Mouse (Mus musculus) lung, postnatal 36 days (tissue): ENCODE measurements at regions not wholly inside any gene's neighbourhood (a gene's known extent, or its start where the extent isn't known, plus 50 kb on each side); places are given as distances from the start of the nearest gene placed in this dataset.
A peak's percentile ranks its signal among the peaks of the same experiment; 100 is the strongest.

Source experiments
- DNase-seq: peaks from one replicate; pipeline ENCODE4 v3.0.0; 2022; ENCODE audit warnings: mixed read lengths

DNA sequence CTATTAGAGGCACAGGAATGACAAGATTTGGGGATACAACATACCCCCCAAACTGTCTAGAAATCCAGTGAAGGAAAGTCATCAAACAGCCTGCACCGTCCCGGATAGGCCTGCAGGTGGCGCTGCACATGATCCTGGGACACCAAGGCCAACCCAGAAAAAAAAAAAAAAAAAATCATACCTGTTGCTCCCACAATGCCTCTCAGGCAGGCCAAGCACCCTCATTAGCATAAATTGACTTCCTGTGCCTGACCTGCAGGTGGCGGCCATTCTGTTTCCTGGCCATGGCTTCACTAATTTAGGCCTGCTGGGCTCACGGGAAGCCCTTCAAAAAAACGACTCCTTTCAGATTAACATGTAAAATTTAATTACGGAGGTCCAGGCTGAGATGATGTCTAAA is 184.8 kb upstream of the Sdk2 start:
- no peak for DNase-seq

DNA sequence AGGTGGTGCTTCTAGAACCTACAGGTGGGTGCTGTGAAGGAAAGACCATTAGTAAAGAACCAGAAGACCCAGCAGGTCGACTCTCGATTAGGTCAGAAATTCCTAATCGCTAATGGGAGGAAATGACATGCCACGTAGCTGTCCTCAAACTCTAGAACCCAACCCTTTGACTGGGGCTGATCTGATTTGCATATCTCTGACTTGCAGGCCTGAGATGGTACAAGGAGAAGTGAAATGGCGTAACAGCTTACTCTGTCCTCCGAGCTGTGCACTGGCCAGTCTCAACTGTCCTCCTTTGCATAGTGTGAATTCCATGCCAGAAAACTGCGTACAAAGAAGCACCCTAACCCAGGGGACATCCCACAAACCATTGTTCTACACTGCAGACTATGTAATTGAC is 182.4 kb upstream of the Sdk2 start:
- DNase-seq = no peak

DNA sequence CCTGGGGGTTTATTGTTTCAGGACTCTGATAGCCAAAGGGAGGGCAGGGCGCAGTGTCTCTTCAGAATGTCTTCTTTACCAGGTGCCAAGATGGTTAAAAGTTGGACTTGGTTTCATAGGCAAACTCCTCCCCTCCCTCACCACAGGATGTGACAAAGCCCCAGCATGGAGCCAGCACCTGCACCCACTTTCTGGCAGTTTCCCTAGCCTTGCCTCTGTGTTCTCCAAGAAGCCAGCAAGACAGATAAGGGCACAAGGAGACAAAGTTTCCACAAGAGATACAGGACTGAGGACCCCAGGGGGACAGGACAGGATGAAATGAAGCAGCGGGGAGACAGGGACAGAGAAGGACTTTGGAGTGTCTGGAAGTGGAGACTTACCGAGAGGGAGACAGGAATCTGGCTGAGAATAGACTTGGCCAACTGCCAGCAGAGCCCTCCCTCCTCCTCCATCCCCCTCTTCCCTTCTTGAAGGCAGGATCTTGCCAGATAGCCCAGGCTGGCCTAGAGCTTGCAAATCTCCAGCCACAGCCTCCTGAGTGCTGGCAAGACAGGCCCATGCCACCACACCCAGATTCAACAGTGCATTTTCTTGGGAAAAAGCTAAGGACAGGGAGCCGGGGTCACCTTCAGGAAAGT is 181.5 kb upstream of the Sdk2 start:
- no peak for DNase-seq

DNA sequence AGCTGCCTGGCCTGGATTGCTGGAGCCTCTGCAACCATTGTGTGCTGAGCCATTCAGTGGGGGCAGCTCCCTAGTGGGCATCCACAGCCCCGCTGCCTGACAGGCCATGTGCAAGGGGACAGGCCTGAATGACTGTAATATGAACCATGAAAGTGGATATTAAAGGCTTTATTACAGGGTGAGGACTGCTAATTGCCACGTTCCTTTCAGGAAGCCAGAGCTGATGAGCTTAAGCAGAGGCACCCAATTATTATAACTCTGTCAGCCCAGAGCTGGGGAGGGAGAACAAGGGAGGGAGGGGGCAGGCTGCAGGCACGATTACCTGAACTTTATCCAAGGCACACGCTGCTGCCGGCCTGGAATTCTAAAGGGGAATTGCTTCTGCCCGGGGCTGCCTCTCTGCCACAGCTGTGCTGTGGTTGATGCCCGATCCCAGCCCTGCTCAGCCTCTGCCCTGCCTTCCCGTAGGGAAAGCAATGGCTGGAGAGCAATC is 172.5 kb upstream of the Sdk2 start:
- no peak for DNase-seq

DNA sequence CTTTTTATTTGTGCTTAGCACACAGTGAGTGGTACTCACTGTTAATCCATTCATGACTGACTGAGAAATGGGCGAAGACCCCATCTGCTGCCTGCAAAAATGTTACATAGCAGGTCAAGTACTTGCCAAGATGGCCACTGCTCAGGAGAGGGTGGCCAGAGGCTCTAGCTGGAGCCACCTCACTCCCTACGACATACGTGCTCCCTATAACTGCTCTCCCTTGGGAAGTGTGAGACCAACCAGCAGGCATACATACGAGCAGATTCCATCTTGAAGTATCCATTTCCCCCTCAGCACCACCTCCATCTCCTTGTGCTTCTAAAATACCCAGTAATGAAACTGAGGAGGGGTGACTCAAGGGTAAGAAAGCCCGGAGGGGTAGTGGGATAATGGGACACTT is 172.0 kb upstream of the Sdk2 start:
- no peak for DNase-seq

DNA sequence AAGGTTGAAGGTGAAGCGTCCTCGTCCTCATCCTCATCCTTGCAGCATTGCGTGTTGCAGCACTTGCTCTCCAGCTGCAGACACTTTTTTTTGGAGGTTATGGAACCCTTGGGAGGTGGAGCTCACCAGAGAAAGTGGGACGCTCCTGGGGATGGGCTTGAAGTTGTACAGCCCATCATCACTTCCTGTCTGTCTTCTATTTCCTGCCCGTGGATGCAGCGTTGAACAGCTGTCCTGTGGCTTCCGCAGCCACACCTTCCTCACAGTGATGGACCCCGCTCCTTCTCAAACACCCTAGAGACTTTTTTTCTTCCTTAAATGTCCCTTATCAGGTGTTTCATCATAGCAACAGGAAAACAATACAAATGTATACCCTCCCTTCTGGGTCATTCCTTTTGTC is 171.5 kb upstream of the Sdk2 start:
- no peak for DNase-seq

DNA sequence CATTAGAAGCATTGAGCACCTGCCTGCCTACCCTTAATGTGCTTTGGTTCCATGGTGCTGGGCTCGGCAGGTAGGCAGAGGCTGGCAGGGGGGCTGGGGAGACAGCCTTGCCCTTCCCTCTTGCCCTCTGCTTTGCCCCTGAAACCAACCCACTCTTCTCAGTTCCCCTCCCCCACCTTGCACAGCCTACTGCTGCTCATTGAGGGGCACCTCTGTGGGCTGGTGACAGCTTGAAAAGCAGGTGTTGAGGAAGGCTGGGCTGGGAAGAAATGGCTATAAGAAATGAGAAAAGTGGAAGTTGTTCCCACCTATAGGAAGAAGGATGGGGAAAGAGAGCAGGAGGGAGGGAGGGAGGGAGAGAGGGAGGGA is 167.7 kb upstream of the Sdk2 start:
- DNase-seq = no peak

DNA sequence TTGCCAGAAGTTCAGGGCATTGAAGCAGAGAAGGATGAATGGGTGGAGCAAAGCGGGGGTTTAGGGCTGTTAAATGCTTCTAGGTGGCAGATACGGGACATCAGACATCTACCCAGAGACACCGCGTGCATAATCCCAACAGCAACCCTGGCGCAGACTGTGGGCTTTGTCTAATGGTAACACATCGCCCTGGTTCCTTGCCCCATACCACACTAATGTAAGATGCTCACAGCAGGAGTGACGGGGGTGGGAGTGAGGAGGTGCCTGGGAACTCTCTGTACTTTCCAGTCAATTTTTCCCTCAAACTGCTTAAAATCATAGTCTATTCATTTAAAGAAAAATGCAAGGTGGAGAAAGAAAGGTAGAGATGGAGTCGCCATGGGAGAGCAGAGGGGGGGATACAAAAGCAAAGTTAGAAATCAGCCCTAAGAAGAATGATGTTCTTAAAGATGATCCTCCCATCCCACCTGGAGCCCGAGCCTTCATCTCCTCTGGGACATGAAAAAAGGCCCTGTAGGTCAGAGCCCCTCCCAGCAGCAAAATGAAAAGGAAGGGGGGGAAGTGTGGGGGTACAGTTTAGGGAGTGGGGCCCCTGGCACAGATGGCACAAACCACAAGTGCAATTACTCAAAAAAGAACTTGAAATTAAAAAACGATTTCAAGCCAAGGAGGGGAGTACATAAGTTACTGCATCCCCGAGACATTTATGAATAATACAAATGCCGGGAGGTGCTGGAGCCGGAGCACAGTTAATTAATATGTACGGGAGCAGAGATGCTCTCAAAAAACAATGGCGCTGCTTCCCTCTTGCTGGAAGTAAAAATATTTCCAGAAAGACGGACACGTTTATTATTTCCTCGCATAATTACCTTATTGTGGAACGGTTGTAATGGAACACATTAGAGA is 167.0 kb upstream of the Sdk2 start:
- DNase-seq = no peak

DNA sequence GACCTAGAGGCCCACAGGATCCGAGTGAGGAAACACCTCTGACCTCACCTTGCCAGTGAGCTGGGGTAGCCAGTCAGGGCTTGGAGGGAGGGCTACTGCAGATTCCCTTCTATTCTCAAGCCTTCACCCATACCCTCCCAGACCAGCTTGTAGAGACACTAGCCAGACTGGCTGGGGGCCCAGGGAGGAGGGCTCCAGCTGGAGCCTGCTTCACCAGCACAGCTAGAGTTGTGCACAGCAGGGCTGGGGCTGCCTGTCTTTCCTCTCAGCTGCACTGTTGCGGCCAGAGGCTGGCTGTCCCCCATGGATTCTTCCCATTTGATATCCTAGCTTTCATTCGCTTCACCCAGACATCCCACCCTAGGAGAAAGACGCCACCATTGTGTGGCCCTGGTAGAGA is 165.0 kb upstream of the Sdk2 start:
- peak; percentile 30 for DNase-seq

DNA sequence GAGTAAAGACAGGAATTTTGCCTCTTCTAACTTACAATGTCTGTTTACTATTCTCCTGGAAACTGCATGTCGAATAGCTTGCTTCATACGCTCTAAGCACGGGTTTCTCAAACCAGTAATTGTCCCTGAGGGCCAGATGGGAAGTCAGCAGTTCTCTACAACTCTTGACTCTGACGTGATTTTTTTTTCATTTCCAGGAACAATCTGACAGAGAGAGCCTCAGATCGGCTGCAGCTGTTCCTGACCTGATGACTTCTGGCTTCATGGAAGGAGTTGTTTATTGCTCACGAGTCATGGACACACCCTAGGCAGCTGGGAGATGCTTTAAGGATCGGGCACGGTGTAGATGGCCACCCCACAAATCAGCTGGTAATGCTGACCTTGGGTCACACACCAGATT is 162.9 kb upstream of the Sdk2 start:
- DNase-seq = peak; percentile 67

DNA sequence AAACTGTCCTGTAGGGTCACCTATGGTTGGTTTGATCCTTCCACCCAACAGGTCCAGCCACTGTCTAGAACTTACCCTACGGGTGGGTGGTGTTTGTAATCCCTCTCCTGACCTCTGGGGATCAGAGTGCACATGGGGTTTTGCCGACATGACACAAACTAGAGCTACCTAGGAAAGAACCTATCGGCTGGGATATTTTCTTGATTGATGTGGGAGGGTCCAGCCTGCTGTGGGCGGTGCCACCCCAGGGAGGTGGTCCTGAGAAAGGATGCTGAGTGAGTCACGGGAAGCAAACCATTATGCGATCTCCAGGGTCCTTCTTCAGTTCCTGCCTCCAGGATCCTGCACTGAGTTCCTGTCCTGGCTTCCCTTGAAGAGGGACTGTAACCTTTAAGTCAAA is 162.3 kb upstream of the Sdk2 start:
- DNase-seq = no peak

DNA sequence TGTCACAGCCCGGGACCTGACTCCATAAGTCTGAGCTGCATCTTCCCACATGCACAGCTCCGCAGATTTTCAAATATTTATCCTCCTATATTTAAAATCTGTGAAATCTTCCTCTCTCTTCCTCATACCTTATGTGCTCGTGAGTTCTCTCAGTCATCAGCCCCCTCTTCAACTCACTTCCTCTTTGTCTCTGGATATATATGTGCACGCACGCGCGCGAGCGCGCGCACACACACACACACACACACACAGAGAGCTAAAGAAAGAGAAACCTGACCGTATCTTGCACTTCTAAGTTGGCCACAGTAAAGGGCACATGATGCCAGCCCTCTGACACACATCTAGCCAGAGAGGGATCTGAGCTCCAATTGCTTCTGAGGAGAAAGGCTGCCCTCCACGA is 159.7 kb upstream of the Sdk2 start:
- DNase-seq = no peak

DNA sequence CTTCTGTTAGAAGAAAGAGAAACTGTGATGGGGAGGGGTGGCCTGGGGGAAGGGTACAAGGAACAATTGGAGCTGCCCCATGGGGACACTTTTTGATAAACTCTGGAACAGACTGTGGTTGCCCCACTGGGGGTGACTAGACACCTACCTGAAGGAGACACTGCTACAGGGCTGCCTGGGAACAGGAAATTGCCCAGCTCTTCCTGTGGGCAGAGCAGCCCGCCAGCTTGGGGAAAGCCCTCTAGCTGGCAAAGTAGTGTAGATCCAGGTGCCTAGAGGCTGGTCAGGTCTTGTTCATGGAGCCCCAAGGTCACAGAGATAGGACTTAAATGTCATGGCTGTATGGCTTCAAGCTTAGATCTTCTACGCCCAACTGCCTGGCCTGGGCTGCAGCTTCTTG is 157.9 kb upstream of the Sdk2 start:
- no peak for DNase-seq

DNA sequence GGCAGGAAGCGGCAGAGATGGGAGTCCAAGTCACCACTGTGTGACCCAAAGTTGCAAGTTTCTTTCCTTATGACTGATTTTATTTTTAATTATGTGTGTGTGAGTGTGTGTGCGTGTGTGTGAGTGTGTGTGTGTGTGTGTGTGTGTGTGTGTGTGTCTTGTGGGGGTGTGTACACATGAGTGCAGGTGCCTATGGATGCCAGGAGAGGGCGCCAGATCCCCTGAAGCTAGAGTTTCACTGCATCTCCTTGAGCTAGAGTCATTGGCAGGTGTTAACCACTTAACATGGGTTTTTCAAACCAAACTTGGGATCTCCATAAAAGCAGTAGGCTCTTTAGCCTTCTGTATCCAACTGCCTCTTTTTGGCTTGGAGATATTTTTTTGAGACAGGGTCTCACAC is 156.2 kb upstream of the Sdk2 start:
- DNase-seq = no peak

DNA sequence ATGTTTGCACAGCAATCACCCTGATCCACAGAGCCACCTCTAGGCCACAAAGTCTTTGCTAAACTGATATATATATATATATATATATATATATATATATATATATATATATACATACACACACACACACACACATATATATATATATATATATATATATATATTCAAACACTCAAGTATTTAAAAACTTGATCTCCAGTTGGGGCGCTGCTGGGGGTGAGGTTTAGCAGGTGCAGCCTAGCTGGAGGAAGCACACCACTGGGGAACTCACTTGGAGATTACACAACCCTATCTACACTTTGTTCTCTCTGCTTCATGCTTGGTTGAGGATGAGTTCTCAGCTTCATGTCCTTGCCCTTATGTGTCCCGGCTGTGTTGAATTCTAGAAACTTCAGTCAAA is 153.6 kb upstream of the Sdk2 start:
- no peak for DNase-seq

DNA sequence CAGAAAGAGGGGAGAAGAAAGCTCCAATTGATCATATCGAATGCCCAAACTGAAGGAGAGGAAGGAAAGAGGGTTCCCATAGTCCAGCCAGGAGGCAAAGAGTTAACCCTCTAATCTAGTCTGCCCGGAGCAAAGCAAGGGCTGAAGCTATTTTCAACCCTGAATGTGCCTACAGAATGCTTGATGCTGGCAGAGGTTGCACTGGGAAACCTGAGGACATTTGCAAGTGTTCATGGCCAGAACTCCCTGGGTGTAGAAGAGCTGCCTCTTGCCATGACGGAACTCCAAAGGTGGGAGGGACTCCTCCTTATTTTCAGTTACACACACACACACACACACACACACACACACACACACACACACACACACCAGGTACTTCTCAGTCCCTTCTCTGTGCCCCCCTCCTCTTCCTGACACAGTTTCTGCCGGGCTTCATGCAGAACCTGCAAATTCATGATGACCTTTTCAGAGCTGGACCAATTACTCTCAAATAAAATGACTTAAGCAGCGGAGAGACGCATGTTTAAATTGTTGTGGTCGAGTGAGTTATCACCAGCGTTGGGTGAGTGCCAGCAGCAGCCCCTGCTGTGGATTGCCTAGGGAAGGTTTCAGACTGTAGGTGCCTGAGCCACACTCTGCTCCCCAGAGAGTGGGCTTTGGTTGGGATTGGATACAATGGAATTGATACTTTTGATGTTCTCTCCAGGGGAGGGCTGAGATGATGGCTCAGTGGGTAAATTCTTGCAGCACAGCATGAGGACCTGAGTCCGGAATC is 152.1 kb upstream of the Sdk2 start:
- DNase-seq = no peak

DNA sequence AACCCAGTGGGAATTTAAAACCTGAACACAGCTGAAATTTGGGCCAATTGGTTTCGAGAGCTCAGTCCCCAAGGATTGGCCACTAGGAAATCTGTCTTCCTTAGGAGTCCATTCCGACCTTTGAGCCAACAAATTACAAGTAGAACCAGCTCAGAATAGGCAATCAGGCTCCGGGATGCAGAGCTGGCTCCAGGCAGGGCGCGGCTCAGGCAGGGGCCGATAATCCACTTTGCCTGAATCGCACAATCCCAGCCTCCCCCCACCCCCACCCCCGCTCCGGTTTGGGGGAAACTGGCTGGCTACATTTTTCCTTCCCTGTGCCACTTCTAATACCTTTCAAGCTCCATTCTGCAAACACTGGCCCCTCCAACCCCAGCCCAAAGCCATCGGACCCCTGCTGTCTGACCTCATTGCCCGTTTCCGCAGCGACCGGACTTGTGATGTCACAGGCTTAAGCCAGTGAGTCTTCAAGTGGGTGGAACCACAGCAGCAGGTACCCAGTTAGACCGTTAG is 150.5 kb upstream of the Sdk2 start:
- no peak for DNase-seq

DNA sequence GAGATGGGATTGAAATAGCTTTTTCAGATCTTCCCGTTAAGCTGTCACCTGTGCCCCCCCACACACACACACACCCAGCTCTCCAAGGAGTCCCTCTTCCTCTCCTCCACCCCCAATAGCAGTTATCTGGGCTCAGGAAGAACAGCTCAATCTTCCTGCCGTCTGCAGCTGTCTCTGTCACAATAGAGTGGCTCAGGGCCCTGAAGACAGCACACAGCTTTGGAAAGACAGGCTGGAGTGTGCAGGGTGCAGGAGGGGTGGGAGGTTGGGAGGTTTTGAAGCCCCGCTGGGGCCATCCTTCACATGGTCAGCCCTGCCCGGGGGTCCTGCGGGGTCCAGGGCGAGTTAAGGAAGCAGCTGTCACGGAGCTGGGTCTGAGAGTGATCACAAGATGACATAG is 149.6 kb upstream of the Sdk2 start:
- DNase-seq = no peak

DNA sequence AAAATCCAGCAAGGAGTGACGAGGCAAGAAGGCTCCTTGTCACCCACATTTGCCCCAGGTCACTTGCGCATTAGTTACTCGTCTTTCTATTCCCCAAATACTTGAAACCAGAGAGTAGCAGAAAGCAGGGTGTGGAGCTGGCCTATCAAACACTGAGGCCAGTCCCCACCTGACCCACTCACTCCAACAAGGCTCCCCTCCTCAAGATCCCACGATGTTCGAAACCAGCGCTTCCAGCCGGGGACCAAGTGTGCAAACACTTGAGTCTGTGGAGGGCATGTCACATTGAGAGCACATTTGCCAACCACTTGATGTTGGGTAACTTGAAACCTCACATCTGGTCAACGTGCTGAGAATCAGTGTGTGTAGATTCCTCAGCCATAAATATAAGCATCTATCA is 148.4 kb upstream of the Sdk2 start:
- no peak for DNase-seq

DNA sequence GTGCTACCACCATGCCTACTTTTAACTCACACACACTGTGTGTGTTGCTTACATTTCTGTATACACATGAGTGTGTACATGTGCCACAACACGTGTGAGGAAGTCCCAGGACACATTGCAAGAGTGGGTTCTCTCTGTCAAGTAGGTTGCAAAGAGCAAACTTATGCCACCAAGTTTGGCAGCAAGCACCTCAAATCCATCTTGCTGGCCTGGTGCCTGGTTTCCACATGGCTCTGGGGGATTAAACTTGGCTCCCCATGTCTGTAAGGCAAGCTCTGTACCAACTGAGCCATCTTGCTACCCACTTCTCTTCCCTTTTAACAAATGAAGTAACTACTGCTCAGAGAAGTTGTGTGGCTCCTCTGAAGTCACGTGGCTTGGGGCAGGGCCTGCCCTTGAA is 145.3 kb upstream of the Sdk2 start:
- DNase-seq = no peak

DNA sequence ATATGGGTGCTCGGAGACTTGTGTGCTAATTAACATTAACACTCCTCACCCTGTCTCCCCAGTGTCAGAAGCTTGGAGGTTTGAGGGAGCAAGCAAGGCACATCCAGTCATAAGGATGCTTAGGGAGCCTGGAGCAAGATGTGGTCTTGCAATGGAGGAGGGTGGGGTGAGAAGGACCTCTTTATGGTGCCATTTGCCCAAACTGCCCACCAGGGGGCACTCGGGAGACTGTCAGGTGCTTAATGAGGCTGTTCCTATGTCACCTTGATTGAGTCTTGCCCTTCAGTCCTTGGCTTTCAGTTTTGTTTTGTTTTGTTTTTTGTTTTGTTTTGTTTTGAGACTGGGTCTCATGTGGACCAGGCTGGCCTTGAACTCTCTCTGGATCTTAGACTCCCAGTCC is 138.3 kb upstream of the Sdk2 start:
- peak; percentile 68 for DNase-seq

DNA sequence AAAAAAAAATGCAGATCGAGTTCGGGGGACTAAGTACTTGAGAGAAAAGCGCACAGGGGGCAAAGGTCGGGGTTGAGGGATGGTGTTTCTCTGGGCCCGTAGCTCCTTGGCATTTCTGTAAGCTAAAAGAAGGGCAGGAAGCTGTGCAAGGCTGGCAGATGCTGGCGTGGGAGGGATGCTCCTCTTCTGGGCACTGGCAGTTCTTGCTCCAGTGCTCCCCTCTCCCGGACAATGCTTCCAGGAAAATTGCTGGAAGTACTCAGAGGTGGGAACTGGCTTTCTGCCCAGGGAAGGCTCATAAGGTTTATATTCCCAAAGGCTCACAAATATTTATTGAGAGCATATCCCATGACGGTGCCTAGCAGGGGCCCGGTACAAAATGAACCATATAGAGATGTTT is 136.6 kb upstream of the Sdk2 start:
- peak; percentile 76 for DNase-seq

DNA sequence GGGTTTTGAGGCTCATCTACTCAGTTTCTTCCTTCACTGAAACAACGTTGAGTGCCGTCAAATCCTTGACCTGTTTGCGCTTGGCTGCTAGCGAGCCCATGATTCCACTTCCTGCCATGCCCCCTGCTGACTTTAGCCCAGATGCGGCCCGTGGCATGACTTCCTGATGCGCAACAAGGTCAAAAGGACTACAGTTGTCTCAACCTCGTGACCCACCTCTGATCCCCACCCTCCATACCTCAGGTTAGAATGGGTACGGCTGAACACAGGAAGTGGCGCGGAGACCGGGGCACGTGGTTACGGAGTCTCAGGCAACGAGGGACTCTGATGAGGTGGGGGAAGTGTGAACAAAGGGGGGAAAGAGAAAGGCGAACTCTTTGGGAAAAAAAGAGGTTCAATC is 135.6 kb upstream of the Sdk2 start:
- no peak for DNase-seq
